Mouse (Mus musculus): ENCODE measurements at regions not wholly inside any gene's neighbourhood (a gene's known extent, or its start where the extent isn't known, plus 50 kb on each side); places are given as distances from the start of the nearest gene placed in this dataset.

DNA sequence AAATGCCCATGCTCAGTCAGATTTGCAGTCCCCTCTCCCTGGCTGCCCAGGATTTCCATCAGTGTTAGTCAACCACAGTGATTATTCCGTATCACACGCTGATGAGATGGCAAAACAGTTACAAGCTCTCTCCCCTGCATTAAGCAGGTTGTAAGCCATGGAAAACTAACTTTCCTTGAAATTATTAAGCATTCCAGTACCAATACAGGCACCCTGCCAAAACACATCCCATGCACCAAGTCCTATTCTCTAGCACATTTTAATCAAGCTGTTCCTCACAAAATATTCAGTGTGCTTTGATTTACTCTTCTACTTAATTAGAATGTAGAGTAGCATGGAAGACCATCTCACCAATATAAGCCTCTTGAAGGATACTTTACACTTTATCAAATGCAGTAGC is 768.4 kb upstream of the Mms22l start:
- 19% methylated on average over 2 of the region's 2 CpGs for WGBS
- Histone ChIP-seq H3K4me1 (replicated peaks; ENCODE audit: control insufficient read depth, insufficient read depth, low read length) (peaks cover 2% of the 10 kb centered on the region), H3K9ac (replicated peaks; ENCODE audit: low read depth, low read length) (no peak overlapping the region), H3K9me3 (ENCODE audit: control insufficient read depth, low read length) (no peaks in the 10 kb centered on the region), H3K27ac (ENCODE audit: low read length) (no peak overlapping the region), H3K27me3 (replicated peaks; ENCODE audit: control insufficient read depth, insufficient read depth, low read length) (no peaks in the 10 kb centered on the region), H3K4me3 (replicated peaks; ENCODE audit: low read length) (no peak overlapping the region), H3K4me2 (ENCODE audit: low read length) (no peak overlapping the region), H3K36me3 (ENCODE audit: control insufficient read depth, insufficient read depth) (no peaks in the 10 kb centered on the region)
- ATAC-seq, result peak; percentile 23; the same call in 1 of the 2 replicates

DNA sequence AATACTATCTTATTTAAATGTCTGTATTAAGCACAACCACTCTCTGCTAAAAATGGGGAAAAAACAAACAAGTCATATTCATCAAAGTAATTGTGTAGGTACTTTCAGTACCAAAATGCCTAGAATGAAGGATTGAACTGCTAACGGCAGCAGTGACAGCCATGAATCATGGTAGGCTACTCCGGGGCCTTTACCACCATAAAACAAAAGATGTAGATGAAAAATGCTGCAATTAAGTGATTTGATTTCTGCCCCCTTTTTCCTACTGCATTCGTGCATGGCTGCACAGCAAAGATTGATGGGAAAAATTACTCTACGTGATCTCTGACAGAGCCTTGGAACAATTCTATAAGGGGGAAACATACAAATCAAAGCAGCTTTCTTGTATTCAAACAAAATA is 763.8 kb upstream of the Mms22l start:
- H3K4me3 ChIP-seq (replicated peaks; ENCODE audit: low read length), result no peak overlapping the region
- H3K36me3 ChIP-seq (ENCODE audit: control insufficient read depth, insufficient read depth), result no peaks in the 10 kb centered on the region
- ATAC-seq, result no peak
- H3K4me2 ChIP-seq (ENCODE audit: low read length), result no peak overlapping the region
- H3K27me3 ChIP-seq (replicated peaks; ENCODE audit: control insufficient read depth, insufficient read depth, low read length), result no peaks in the 10 kb centered on the region
- 39% methylated on average over 4 of the region's 4 CpGs for WGBS
- H3K9ac ChIP-seq (replicated peaks; ENCODE audit: low read depth, low read length), result no peak overlapping the region
- H3K4me1 ChIP-seq (replicated peaks; ENCODE audit: control insufficient read depth, insufficient read depth, low read length), result peaks cover 2% of the 10 kb centered on the region
- no peak overlapping the region for H3K27ac ChIP-seq (ENCODE audit: low read length)
- no peaks in the 10 kb centered on the region for H3K9me3 ChIP-seq (ENCODE audit: control insufficient read depth, low read length)

DNA sequence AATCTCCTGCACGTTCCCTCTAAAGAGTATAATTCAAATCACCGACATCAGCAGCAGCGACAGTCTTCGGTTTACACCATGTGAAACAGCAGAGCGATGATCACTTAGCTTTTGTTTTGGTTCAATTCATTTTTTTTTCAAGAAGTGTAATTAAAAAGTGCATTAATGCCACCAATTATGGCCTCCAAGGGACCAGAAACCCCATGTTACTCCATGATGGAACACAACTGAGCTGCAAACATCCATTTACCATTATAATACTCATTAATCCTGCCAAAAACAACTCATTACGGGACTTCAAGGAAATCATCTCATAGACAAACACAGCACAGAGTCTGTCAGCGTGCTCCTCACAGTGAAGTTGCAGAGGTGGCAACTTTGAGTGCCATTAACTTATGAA is 752.2 kb upstream of the Mms22l start:
- ATAC-seq, result no peak
- H3K9ac ChIP-seq (replicated peaks; ENCODE audit: low read depth, low read length), result no peak overlapping the region
- H3K4me3 ChIP-seq (replicated peaks; ENCODE audit: low read length), result no peak overlapping the region
- H3K4me2 ChIP-seq (ENCODE audit: low read length), result 0 out of 2 replicates have a peak overlapping the region, but pooled peaks have one; percentile 17
- H3K36me3 ChIP-seq (ENCODE audit: control insufficient read depth, insufficient read depth), result no peaks in the 10 kb centered on the region
- no peaks in the 10 kb centered on the region for H3K4me1 ChIP-seq (replicated peaks; ENCODE audit: control insufficient read depth, insufficient read depth, low read length)
- H3K27ac ChIP-seq (ENCODE audit: low read length), result no peak overlapping the region
- H3K9me3 ChIP-seq (ENCODE audit: control insufficient read depth, low read length), result no peaks in the 10 kb centered on the region
- 29% methylated on average over 7 of the region's 7 CpGs for WGBS
- no peaks in the 10 kb centered on the region for H3K27me3 ChIP-seq (replicated peaks; ENCODE audit: control insufficient read depth, insufficient read depth, low read length)

DNA sequence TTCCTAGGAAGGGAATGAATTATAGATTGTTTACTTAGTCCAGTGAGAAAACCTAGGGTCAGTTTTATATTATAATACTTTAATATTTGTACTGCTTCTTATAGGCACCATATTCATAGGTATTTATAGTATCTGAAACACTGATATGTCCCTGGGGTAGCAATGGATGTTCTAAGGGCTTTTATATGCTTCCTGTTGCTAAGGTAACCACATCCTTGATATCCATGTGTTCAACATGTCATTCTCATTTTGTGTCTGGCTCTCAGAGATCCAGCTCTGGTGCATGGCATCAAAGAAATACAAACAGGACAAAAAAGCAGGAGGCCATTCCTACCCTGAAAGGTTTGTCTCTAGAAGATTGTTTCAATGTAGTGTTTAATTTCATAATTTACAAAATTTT is 738.2 kb upstream of the Mms22l start:
- no peaks in the 10 kb centered on the region for H3K9me3 ChIP-seq (ENCODE audit: control insufficient read depth, low read length)
- ATAC-seq, result no peak
- no peak overlapping the region for H3K27ac ChIP-seq (ENCODE audit: low read length)
- no peaks in the 10 kb centered on the region for H3K36me3 ChIP-seq (ENCODE audit: control insufficient read depth, insufficient read depth)
- H3K27me3 ChIP-seq (replicated peaks; ENCODE audit: control insufficient read depth, insufficient read depth, low read length), result no peaks in the 10 kb centered on the region
- H3K4me2 ChIP-seq (ENCODE audit: low read length), result no peak overlapping the region
- peaks cover 5% of the 10 kb centered on the region for H3K4me1 ChIP-seq (replicated peaks; ENCODE audit: control insufficient read depth, insufficient read depth, low read length)
- no peak overlapping the region for H3K9ac ChIP-seq (replicated peaks; ENCODE audit: low read depth, low read length)
- no peak overlapping the region for H3K4me3 ChIP-seq (replicated peaks; ENCODE audit: low read length)

DNA sequence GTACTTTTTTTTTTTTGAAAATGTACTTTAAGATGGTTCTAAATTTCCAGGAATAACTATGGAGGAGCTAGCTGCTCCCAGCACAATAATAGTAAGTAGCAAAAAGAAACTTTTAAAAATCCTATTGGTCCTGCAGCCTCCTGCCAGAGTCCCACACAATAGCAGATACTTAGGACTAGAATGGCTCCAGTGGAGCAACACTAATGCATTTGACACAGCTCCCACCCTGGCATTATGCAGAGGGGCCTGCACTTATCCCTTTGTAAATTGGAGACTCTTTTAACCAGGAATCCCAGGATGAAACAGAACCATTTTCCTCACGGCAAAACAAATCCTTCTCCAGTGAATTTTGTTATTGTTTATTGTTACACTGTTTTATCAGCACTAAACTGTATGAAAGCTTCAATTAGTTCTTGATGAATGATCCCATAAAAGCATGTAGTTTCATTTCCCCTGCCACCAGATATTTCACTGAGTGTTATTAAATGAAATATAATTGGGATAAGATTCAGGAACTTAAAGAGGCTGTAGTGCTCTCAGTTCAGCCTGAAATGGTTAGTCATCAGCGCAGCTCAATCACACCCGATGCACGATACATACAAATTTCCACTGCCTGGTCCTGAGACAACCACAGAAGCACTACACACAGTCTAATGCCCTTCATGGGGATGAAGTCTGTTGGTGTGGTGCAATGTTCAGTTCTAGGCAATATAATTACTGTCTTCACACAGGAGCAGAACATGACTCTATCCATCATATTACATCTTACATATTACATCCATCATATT is 708.6 kb upstream of the Mms22l start:
- H3K27me3 ChIP-seq (replicated peaks; ENCODE audit: control insufficient read depth, insufficient read depth, low read length), result no peaks in the 10 kb centered on the region
- 7% methylated on average over 4 of the region's 4 CpGs for WGBS
- no peak overlapping the region for H3K9ac ChIP-seq (replicated peaks; ENCODE audit: low read depth, low read length)
- ATAC-seq, result peak; percentile 96
- no peak overlapping the region for H3K27ac ChIP-seq (ENCODE audit: low read length)
- H3K4me2 ChIP-seq (ENCODE audit: low read length), result no peak overlapping the region
- H3K9me3 ChIP-seq (ENCODE audit: control insufficient read depth, low read length), result no peaks in the 10 kb centered on the region
- H3K4me1 ChIP-seq (replicated peaks; ENCODE audit: control insufficient read depth, insufficient read depth, low read length), result peaks cover 3% of the 10 kb centered on the region
- H3K36me3 ChIP-seq (ENCODE audit: control insufficient read depth, insufficient read depth), result no peaks in the 10 kb centered on the region
- no peak overlapping the region for H3K4me3 ChIP-seq (replicated peaks; ENCODE audit: low read length)

DNA sequence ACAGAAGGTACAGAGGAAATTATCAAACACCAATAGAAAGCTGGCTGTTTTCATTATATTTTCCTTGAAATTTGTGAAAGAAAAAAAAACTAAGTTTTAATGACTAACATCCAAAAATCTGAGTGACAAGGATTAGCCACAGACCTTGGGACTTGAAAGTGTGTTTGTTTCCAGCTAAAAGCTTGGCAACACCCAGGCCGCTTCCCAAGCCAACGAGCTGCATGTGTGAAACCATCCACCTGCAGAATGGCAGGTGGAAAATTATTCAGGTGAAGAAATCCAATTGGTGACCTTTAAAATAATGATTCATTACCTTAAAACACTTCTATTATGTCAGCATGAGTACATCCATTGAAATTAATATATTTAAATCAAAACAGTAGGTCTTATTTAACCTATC is 672.7 kb upstream of the Mms22l start:
- Histone ChIP-seq H3K4me3 (replicated peaks; ENCODE audit: low read length) (no peak overlapping the region), H3K36me3 (ENCODE audit: control insufficient read depth, insufficient read depth) (no peaks in the 10 kb centered on the region), H3K27ac (ENCODE audit: low read length) (no peak overlapping the region), H3K9me3 (ENCODE audit: control insufficient read depth, low read length) (no peaks in the 10 kb centered on the region), H3K27me3 (replicated peaks; ENCODE audit: control insufficient read depth, insufficient read depth, low read length) (no peaks in the 10 kb centered on the region), H3K4me2 (ENCODE audit: low read length) (no peak overlapping the region), H3K9ac (replicated peaks; ENCODE audit: low read depth, low read length) (no peak overlapping the region), H3K4me1 (replicated peaks; ENCODE audit: control insufficient read depth, insufficient read depth, low read length) (peaks cover 5% of the 10 kb centered on the region; the same call in 1 of the 2 replicates)
- WGBS, result 56% methylated on average over 2 of the region's 2 CpGs
- no peak; the same call in 1 of the 2 replicates for ATAC-seq

DNA sequence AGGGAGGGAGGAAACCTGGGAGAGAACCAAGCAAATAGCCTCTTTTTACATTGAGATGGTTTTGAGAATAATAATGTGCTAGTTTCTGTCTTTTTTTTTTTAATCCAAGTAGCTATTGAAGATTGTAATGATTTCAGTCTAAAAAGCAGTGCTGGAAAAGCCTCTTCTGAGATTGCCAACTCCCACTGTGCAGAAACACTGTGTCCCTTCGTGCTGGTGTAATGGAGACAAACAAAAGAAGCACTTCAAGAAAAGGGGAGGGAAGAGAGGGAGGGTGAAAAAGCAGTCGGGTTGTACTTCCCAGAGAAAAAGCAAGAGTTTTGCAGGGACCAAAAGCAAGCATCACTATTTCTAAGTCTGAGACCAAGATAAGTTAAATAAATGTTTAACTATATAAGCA is 669.4 kb upstream of the Mms22l start:
- Histone ChIP-seq H3K27me3 (replicated peaks; ENCODE audit: control insufficient read depth, insufficient read depth, low read length) (no peaks in the 10 kb centered on the region), H3K9ac (replicated peaks; ENCODE audit: low read depth, low read length) (0 out of 2 replicates have a peak overlapping the region, but pooled peaks have one; percentile 13), H3K4me1 (replicated peaks; ENCODE audit: control insufficient read depth, insufficient read depth, low read length) (peaks cover 10% of the 10 kb centered on the region; the same call in 1 of the 2 replicates), H3K4me3 (replicated peaks; ENCODE audit: low read length) (no peak overlapping the region), H3K27ac (ENCODE audit: low read length) (peak overlapping the region; percentile 66), H3K4me2 (ENCODE audit: low read length) (no peak overlapping the region), H3K36me3 (ENCODE audit: control insufficient read depth, insufficient read depth) (no peaks in the 10 kb centered on the region), H3K9me3 (ENCODE audit: control insufficient read depth, low read length) (no peaks in the 10 kb centered on the region)
- 4% methylated on average over 2 of the region's 2 CpGs for WGBS
- peak; percentile 82 for ATAC-seq

DNA sequence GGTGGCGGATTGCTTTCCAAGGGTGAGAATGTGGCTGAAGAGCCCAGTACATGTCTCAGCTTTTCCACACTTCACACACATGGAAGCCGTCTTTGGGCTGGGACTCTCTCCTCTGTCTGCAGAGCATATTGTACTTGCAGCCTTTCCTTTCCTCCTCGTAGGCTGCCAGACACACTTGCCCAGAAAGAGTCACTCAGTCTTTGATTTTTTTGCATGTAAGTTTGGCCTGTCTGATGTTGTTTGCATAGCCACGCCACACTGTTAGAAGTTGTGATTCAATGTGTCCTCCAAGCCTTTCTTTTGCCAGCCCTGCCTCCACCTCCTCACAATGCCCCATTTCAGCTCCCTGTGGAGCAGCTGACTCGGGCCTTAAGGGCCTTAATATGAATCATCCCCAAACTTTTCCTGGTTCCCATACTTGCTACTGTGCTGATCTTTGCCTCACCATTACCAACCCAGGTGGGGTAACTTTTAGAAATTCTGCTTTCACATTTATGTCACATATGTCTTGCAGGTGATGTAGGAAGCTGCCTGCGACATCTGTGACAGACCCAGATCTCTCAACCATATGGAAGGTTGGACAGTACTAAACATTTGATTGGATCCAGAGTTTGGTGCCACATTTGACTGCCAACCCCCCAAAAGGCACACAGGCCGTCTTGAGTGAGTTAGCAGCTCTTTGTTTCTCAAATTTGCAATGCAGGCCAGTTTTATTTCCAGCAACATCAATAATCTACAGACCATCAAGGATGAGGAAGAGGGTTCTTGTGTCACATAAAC is 663.7 kb upstream of the Mms22l start:
- ATAC-seq, result peak; percentile 97
- Histone ChIP-seq H3K27me3 (replicated peaks; ENCODE audit: control insufficient read depth, insufficient read depth, low read length) (no peaks in the 10 kb centered on the region), H3K27ac (ENCODE audit: low read length) (peak overlapping the region; percentile 90), H3K4me3 (replicated peaks; ENCODE audit: low read length) (no peak overlapping the region), H3K9ac (replicated peaks; ENCODE audit: low read depth, low read length) (no peak overlapping the region), H3K4me1 (replicated peaks; ENCODE audit: control insufficient read depth, insufficient read depth, low read length) (peaks cover 13% of the 10 kb centered on the region; the same call in 1 of the 2 replicates), H3K36me3 (ENCODE audit: control insufficient read depth, insufficient read depth) (no peaks in the 10 kb centered on the region), H3K9me3 (ENCODE audit: control insufficient read depth, low read length) (no peaks in the 10 kb centered on the region), H3K4me2 (ENCODE audit: low read length) (no peak overlapping the region)
- WGBS, result 26% methylated on average over 7 of the region's 7 CpGs

DNA sequence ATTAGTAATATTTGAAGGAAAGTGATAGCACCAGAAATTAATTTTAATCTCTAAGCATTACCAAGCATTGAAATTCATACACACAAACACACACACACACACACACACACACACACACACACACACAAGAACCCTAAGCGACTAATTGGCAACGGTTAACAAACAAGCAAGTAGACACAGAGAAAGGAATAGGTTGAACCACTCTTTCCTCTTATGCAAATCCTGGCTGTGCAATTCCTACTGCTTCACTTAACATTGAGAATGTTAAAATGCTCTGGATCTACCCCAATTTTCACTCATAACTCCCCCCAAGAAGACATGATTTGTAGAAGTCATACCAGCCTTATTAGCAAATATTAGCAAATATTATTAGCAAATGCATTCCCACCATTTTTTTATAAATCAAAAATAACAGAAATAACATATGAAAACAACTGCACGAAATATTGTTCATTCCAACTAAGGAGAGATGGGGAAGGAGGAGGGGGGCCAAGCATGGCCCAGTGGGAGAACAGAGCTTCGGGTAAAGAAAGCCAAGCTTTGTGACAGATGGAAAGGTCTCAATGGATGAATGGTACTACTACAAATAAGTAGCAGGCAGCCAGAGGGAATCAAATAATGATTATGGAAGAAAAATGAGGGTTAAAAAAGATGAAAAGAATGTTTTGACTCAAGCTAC is 652.5 kb upstream of the Mms22l start:
- ATAC-seq, result peak; percentile 92
- 9% methylated on average over 4 of the region's 4 CpGs for WGBS
- Histone ChIP-seq H3K4me3 (replicated peaks; ENCODE audit: low read length) (no peak overlapping the region), H3K9me3 (ENCODE audit: control insufficient read depth, low read length) (no peaks in the 10 kb centered on the region), H3K4me2 (ENCODE audit: low read length) (no peak overlapping the region), H3K27ac (ENCODE audit: low read length) (peak overlapping the region; percentile 69), H3K4me1 (replicated peaks; ENCODE audit: control insufficient read depth, insufficient read depth, low read length) (peaks cover 7% of the 10 kb centered on the region), H3K27me3 (replicated peaks; ENCODE audit: control insufficient read depth, insufficient read depth, low read length) (no peaks in the 10 kb centered on the region), H3K36me3 (ENCODE audit: control insufficient read depth, insufficient read depth) (no peaks in the 10 kb centered on the region), H3K9ac (replicated peaks; ENCODE audit: low read depth, low read length) (no peak overlapping the region)
